Mouse (Mus musculus) stomach, postnatal 0 days (tissue): ENCODE measurements around the gene Cep170. TPM values are rescaled to one million over a fixed set of nuclear protein-coding genes. Genes with fewer than 3 reads are reported as not detected.

Experiments
- ATAC-seq: fragments of 200-750 bp; cut with Nextera tagmentation; 2 replicates; pipeline ENCODE4 v1.8.0; 2017; ENCODE audit not compliant: low FRiP score, low TSS enrichment
- DNase-seq: peaks from one replicate; pipeline ENCODE4 v3.0.0-alpha.2; 2016; ENCODE audit warnings: low spot score
- H3K27ac ChIP-seq: fragments of 300-500 bp; sonication (generic); replicated peaks from 2 replicates; pipeline ENCODE4 v1.5.1; 2014; ENCODE audit warnings: mild to moderate bottlenecking, control low read depth
- H3K27me3 ChIP-seq: fragments of 300-500 bp; sonication (generic); 2 replicates; pipeline ENCODE4 v1.6.1; 2014; ENCODE audit warnings: low read length; ENCODE audit not compliant: control insufficient read depth, insufficient read depth
- H3K36me3 ChIP-seq: fragments of 300-500 bp; sonication (generic); 2 replicates; pipeline ENCODE4 v1.6.1; 2014; ENCODE audit warnings: low read length, mixed read lengths; ENCODE audit not compliant: control insufficient read depth, insufficient read depth
- H3K4me1 ChIP-seq: fragments of 300-500 bp; sonication (generic); replicated peaks from 2 replicates; pipeline ENCODE4 v1.6.1; 2014; ENCODE audit warnings: antibody characterized with exemption; ENCODE audit not compliant: control insufficient read depth, insufficient read depth
- H3K4me2 ChIP-seq: fragments of 300-500 bp; sonication (generic); replicated peaks from 2 replicates; pipeline ENCODE4 v1.6.1; 2014; ENCODE audit warnings: low read depth, mild to moderate bottlenecking, control low read depth, moderate library complexity
- H3K4me3 ChIP-seq: fragments of 300-500 bp; sonication (generic); 2 replicates; pipeline ENCODE4 v1.5.1; 2014; ENCODE audit warnings: low read depth, low read length, control low read depth
- H3K9ac ChIP-seq: fragments of 300-500 bp; sonication (generic); 2 replicates; pipeline ENCODE4 v1.6.1; 2014; ENCODE audit warnings: mild to moderate bottlenecking, low read length, control low read depth, mixed read lengths
- H3K9me3 ChIP-seq: fragments of 300-500 bp; sonication (generic); 2 replicates; pipeline ENCODE4 v1.6.1; 2016; ENCODE audit warnings: low read length; ENCODE audit not compliant: control insufficient read depth
- CTCF ChIP-seq: IDR thresholded peaks from 2 replicates; pipeline ENCODE4 v1.5.1; 2016; ENCODE audit warnings: antibody characterized with exemption, low read depth, mild to moderate bottlenecking, moderate library complexity
- EP300 ChIP-seq: optimal IDR thresholded peaks from 2 replicates; pipeline ENCODE3; 2016; ENCODE audit warnings: antibody characterized with exemption
- WGBS: fragments of 180-500 bp; shearing (Covaris S2); extraction: QIAGEN DNeasy Blood & Tissue Kit; methylation state at CpG from one replicate; pipeline ENCODE4 v1.1.7; 2014; 5-methylcytosine and 5-hydroxymethylcytosine counted together
- polyA plus RNA-seq: library from polyadenylated mRNA; unstranded; fragments of >200 nt; fragmentation: Nextera tagmentation; extraction: Ambion mirVana; gene quantifications from 2 replicates; pipeline ENCODE4 v1.2.1, GENCODE M21; 2015

Gene Cep170
- 4.9 and 5.5 TPM in 2 replicates for polyA plus RNA-seq

GRCm38 (mm10) chr1:176814036-176814420, at the start of gene Cep170:
Gene Cep170, minus strand, starts transcription at chr1:176814067.
- WGBS = under 1% methylated on average over 21 of the region's 28 CpGs
- peak; percentile 94 for DNase-seq

GRCm38 (mm10) chr1:176861981-176862644, 48.2 kb upstream of the Cep170 start:
- TF ChIP-seq CTCF = peak; percentile 93
- TF ChIP-seq EP300 = no peak
- Histone ChIP-seq H3K27ac (no peak overlapping the region), H3K4me1 (no peaks in the 10 kb centered on the region), H3K9ac (no peak overlapping the region), H3K4me3 (no peak overlapping the region), H3K4me2 (no peak overlapping the region), H3K9me3 (no peaks in the 10 kb centered on the region), H3K36me3 (no peaks in the 10 kb centered on the region), H3K27me3 (no peaks in the 10 kb centered on the region)
- WGBS = 56% methylated on average over 9 of the region's 9 CpGs
- DNase-seq (peak; percentile 40), ATAC-seq (no peak)

More at GRCm38 (mm10) chr1:176814036-176814420, at the start of gene Cep170:
- H3K4me2 ChIP-seq = peak within 1 kb of the TSS; percentile 68
- peak within 1 kb of the TSS; percentile 94 for H3K27ac ChIP-seq
- H3K27me3 ChIP-seq = no peaks in the 10 kb centered on the region
- TF ChIP-seq EP300 = no peak
- no peak for TF ChIP-seq CTCF
- peak; percentile 91 for ATAC-seq
- H3K36me3 ChIP-seq = no peaks in the 10 kb centered on the region
- no peaks in the 10 kb centered on the region for H3K9me3 ChIP-seq
- peak within 1 kb of the TSS; percentile 79 for H3K9ac ChIP-seq
- no peaks in the 10 kb centered on the region for H3K4me1 ChIP-seq
- H3K4me3 ChIP-seq = peak within 1 kb of the TSS; percentile 77

- no peak overlapping the region for H3K4me2 ChIP-seq
- H3K27ac ChIP-seq = no peak overlapping the region
- no peaks in the 10 kb centered on the region for H3K9me3 ChIP-seq
- H3K4me3 ChIP-seq = no peak overlapping the region
- H3K36me3 ChIP-seq = no peaks in the 10 kb centered on the region
- no peak overlapping the region for H3K9ac ChIP-seq
- DNase-seq = no peak
- no peak for ATAC-seq
- H3K4me1 ChIP-seq = no peaks in the 10 kb centered on the region
- TF ChIP-seq CTCF (no peak), EP300 (no peak)
- WGBS = 79% methylated on average over 9 of the region's 9 CpGs
- no peaks in the 10 kb centered on the region for H3K27me3 ChIP-seq
Observed at GRCm38 (mm10) chr1:176852813-176853590, 39.1 kb upstream of the Cep170 start.

GRCm38 (mm10) chr1:176851401-176851800, 37.5 kb upstream of the Cep170 start:
- Histone ChIP-seq H3K4me1 (no peaks in the 10 kb centered on the region), H3K9ac (no peak overlapping the region), H3K27ac (no peak overlapping the region), H3K36me3 (no peaks in the 10 kb centered on the region), H3K9me3 (no peaks in the 10 kb centered on the region), H3K4me2 (no peak overlapping the region), H3K27me3 (no peaks in the 10 kb centered on the region), H3K4me3 (no peak overlapping the region)
- 76% methylated on average over 7 of the region's 7 CpGs for WGBS
- DNase-seq = no peak
- TF ChIP-seq CTCF (no peak), EP300 (no peak)
- ATAC-seq = no peak

- Histone ChIP-seq H3K36me3 (no peaks in the 10 kb centered on the region; the same call in 1 of the 2 replicates), H3K4me1 (no peaks in the 10 kb centered on the region), H3K4me3 (no peak overlapping the region), H3K4me2 (no peak overlapping the region), H3K27ac (no peak overlapping the region), H3K9ac (no peak overlapping the region), H3K9me3 (no peaks in the 10 kb centered on the region), H3K27me3 (no peaks in the 10 kb centered on the region)
- ATAC-seq = no peak
- 69% methylated on average over 2 of the region's 2 CpGs for WGBS
- no peak for TF ChIP-seq CTCF
- no peak for TF ChIP-seq EP300
- DNase-seq = no peak
Observed at GRCm38 (mm10) chr1:176849377-176849776, 35.5 kb upstream of the Cep170 start.
